Mouse (Mus musculus) ES-Bruce4 (cell line): ENCODE results near the gene Notch1.

Source experiments
- CTCF ChIP-seq: IDR thresholded peaks from one replicate; pipeline ENCODE4 v1.8.1; 2011; ENCODE audit warnings: low read depth, low read length
- POLR2A ChIP-seq: IDR thresholded peaks from one replicate; pipeline ENCODE4 v1.8.1; 2011; ENCODE audit warnings: low read length; ENCODE audit not compliant: insufficient read depth

DNA sequence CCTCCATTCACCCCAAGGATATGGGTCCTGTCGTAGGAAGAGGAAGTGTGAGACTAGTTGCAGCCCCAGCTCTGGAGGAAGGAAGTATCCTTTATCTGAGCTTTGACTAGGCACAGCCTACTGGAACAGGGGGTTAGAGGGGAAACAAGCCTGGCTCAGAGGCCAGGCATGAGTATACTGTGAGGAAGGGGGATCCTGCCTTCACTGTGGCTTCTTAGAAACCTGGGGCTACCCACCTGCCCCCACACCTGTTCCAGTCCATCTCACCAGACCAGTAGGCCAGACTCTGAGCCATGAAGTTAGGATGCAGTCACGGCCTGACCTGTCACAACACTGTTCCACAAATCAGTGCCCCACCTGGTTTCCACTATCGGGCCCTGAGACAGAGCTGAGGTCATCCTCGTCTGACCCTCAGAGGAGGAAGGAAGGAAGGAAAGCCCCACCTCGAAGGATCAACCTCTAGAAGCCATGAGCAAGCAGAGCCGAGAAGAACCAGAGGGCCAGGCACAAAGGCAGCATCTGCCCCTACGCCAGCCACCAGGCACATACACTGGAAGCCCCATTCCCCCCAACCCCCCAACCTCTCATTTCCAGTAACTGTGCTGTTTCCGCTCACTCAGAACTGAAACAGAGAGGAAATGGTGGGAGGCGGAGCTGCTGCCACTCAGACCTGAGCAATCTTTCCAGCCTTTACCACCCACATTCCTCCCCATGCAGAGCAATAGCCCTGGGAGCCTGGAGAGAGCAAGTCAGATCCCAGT lies 23.3 kb downstream of the Notch1 start:
- TF ChIP-seq CTCF: no peak
- TF ChIP-seq POLR2A: no peak
